9 mouse cellular contexts compared by ENCODE assay signal in the genomic region with DNA sequence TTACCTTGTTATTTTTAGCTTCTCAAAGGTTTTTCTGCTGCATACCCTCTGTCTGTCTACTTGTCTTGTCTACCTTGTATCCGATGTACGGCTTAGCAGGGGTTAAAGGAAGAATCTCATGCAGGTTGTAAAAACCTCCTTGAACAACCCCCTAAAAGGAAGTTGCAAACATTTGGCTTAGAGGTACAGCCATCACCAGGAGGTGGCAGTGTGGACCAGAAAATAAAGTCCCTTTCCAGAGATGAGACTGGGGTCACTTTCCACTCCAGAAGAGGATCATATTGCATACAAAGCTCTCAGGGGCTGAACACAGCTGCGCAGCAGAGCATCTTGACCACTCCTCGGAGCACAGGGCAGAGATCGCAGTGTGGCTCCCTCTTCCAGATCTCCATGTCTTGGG.
DNase-seq lines count a peak whose midpoint lies in the region; TF ChIP-seq lines count a peak whose summit lies in the region.
"Had no signal": no experiment of that assay in that cellular context is flagged by ENCODE, and none has a peak within 500 bp of the region (broad histone marks: within the 10 kb centered on the region; RNA-seq: fewer than 3 reads in every experiment).

No protein-coding gene starts in this region.

- no peaks in the 10 kb centered on the region for H3K27me3 ChIP-seq in thymus, adult 2 months (ENCODE audit: control insufficient read depth, insufficient read depth, low read length)
- no peaks in the 10 kb centered on the region for H3K27me3 ChIP-seq in cerebellum, adult 2 months (ENCODE audit: control insufficient read depth, insufficient read depth, low read length)

- H3K27ac ChIP-seq in thymus, adult 2 months (ENCODE audit: control insufficient read depth, insufficient read depth, low read length): no peak overlapping the region
- H3K27ac ChIP-seq in cerebellum, adult 2 months (ENCODE audit: insufficient read depth, low read length): no peak overlapping the region

- 17% methylated on average over 5 of the region's 5 CpGs for WGBS in thymus, adult 2 months
- WGBS in cerebellum, adult 2 months: 15% methylated on average over 5 of the region's 5 CpGs

- H3K4me3 ChIP-seq in thymus, adult 2 months (ENCODE audit: control insufficient read depth, insufficient read depth, low read length): no peak overlapping the region
- no peak overlapping the region for H3K4me3 ChIP-seq in cerebellum, adult 2 months (replicated peaks; ENCODE audit: insufficient read depth, low read depth, low read length)
- H3K4me3 ChIP-seq: myocyte had no signal

- no peaks in the 10 kb centered on the region for H3K4me1 ChIP-seq in thymus, adult 2 months (replicated peaks; ENCODE audit: control insufficient read depth, insufficient read depth, low read length)
- H3K4me1 ChIP-seq in cerebellum, adult 2 months (ENCODE audit: control insufficient read depth, insufficient read depth, low read length): no peaks in the 10 kb centered on the region; the same call in 1 of the 2 replicates

- no peaks in the 10 kb centered on the region for H3K36me3 ChIP-seq in thymus, adult 2 months (ENCODE audit: control insufficient read depth, insufficient read depth, low read length)

- no peak for TF ChIP-seq CTCF in thymus, adult 2 months (IDR thresholded peaks at IDR 0.05; ENCODE audit: borderline replicate concordance, control insufficient read depth, extremely low read depth, insufficient read depth, low read length, poor library complexity)
- peak; percentile 33; the same call in 1 of the 2 replicates for TF ChIP-seq CTCF in cerebellum, adult 2 months (IDR thresholded peaks at IDR 0.05; ENCODE audit: borderline replicate concordance, insufficient read depth, low read depth, low read length)

- DNase-seq in thymus, adult 2 months: peak; percentile 16
- DNase-seq in thymus, postnatal 36 days: no peak
- DNase-seq in cerebellum, adult 2 months: no peak
- peak; percentile 82 for DNase-seq in forelimb bud, embryonic 11.5 days (ENCODE audit: low read depth, low spot score)
- peak; percentile 11 to 63 for DNase-seq in kidney, postnatal 36 days
- peak; percentile 63 for DNase-seq in lung, postnatal 10 days
- peak; percentile 35 for DNase-seq in retina, postnatal 7 days (ENCODE audit: low read depth, low spot score)
- DNase-seq in T-cell, adult 2 months (ENCODE audit: low spot score): no peak

- TF ChIP-seq POLR2A in thymus, adult 2 months (IDR thresholded peaks at IDR 0.05; ENCODE audit: control insufficient read depth, extremely low read depth, insufficient read depth, low read length, poor library complexity): no peak
- no peak for TF ChIP-seq POLR2A in cerebellum, adult 2 months (IDR thresholded peaks at IDR 0.05; ENCODE audit: borderline replicate concordance, insufficient read depth, low read length)

Comparison
In these comparisons a context has a peak if more than half of its experiments do, and no peak if none do; other contexts are left out.
1. DNase-seq: peak in thymus, adult 2 months (single experiment), forelimb bud, embryonic 11.5 days (single experiment), kidney, postnatal 36 days (2 of 2), lung, postnatal 10 days (single experiment) and retina, postnatal 7 days (single experiment); none in thymus, postnatal 36 days (0 of 2), cerebellum, adult 2 months (0 of 2) and T-cell, adult 2 months (single experiment).